Mouse (Mus musculus): ENCODE results near the gene Uba1.

The Uba1 gene

GRCm38 (mm10) chrX:20658026-20658652 lies at the start of gene Uba1:
Gene Uba1, plus strand, starts transcription at chrX:20658326.
- DNase-seq (ENCODE audit: low read depth) = peak; percentile 52

- DNase-seq (ENCODE audit: low read depth) = no peak
Measured at GRCm38 (mm10) chrX:20608500-20608899, 49.6 kb upstream of the Uba1 start.

- DNase-seq (ENCODE audit: low read depth) = no peak
Measured at GRCm38 (mm10) chrX:20616861-20617175, 41.3 kb upstream of the Uba1 start.

GRCm38 (mm10) chrX:20617176-20617902 lies 40.8 kb upstream of the Uba1 start, which contains the start of the genes Rbm10 and Ndufb11:
Gene Rbm10, plus strand, starts transcription at chrX:20617503.
Gene Ndufb11, minus strand, starts transcription at chrX:20617619.
- peak; percentile 60 for DNase-seq (ENCODE audit: low read depth)

GRCm38 (mm10) chrX:20617903-20618399 lies 40.2 kb upstream of the Uba1 start:
- DNase-seq (ENCODE audit: low read depth) = no peak

- no peak for DNase-seq (ENCODE audit: low read depth)
Measured at GRCm38 (mm10) chrX:20638141-20638540, 20.0 kb upstream of the Uba1 start.

- no peak for DNase-seq (ENCODE audit: low read depth)
Measured at GRCm38 (mm10) chrX:20644780-20645179, 13.3 kb upstream of the Uba1 start.

GRCm38 (mm10) chrX:20657593-20657992 lies 533 bp upstream of the Uba1 start:
- DNase-seq (ENCODE audit: low read depth) = no peak

GRCm38 (mm10) chrX:20658891-20659406 lies 823 bp downstream of the Uba1 start:
- no peak for DNase-seq (ENCODE audit: low read depth)

- DNase-seq (ENCODE audit: low read depth) = no peak
Measured at GRCm38 (mm10) chrX:20662317-20662715, 4.2 kb downstream of the Uba1 start.

- peak; percentile 45 for DNase-seq (ENCODE audit: low read depth)
Measured at GRCm38 (mm10) chrX:20662716-20663443, 4.8 kb downstream of the Uba1 start.

GRCm38 (mm10) chrX:20663444-20663790 lies 5.3 kb downstream of the Uba1 start:
- no peak for DNase-seq (ENCODE audit: low read depth)

- peak; percentile 81 for DNase-seq (ENCODE audit: low read depth)
Measured at GRCm38 (mm10) chrX:20687519-20688067, 29.5 kb downstream of the Uba1 start, which contains the start of gene Cdk16. Gene Cdk16, plus strand, starts transcription at chrX:20687954.

- DNase-seq (ENCODE audit: low read depth) = peak; percentile 45
Measured at GRCm38 (mm10) chrX:20688068-20688547, 30.0 kb downstream of the Uba1 start.

- DNase-seq (ENCODE audit: low read depth) = no peak
Measured at GRCm38 (mm10) chrX:20688615-20689014, 30.5 kb downstream of the Uba1 start.

GRCm38 (mm10) chrX:20691566-20691965 lies 33.4 kb downstream of the Uba1 start:
- DNase-seq (ENCODE audit: low read depth) = no peak

GRCm38 (mm10) chrX:20692616-20693015 lies 34.5 kb downstream of the Uba1 start:
- no peak for DNase-seq (ENCODE audit: low read depth)

- no peak for DNase-seq (ENCODE audit: low read depth)
Measured at GRCm38 (mm10) chrX:20695842-20696241, 37.7 kb downstream of the Uba1 start.

GRCm38 (mm10) chrX:20703741-20704290 lies 45.7 kb downstream of the Uba1 start, which contains the start of gene Usp11:
Gene Usp11, plus strand, starts transcription at chrX:20703906.
- no peak for DNase-seq (ENCODE audit: low read depth)

- peak; percentile 60 for DNase-seq (ENCODE audit: low read depth)
Measured at GRCm38 (mm10) chrX:20704295-20705082, 46.4 kb downstream of the Uba1 start.

GRCm38 (mm10) chrX:20705083-20705402 lies 46.9 kb downstream of the Uba1 start:
- DNase-seq (ENCODE audit: low read depth) = no peak
